Mouse (Mus musculus) C3H10T1/2 (cell line): Measurements from ENCODE around the gene Olfr1245. TPM values are rescaled to one million over a fixed set of nuclear protein-coding genes. Genes with fewer than 3 reads are reported as not detected.

ENCODE experiments used
- polyA plus RNA-seq, 2 experiments: library from polyadenylated mRNA; unstranded; fragments of >200 nt; fragmentation: generic; extraction: Trizol; gene quantifications; one replicate each; pipeline ENCODE4 v1.2.1; 2012; ENCODE audit warnings: missing spikeins in 2 of 2

Olfr1245 gene
- polyA plus RNA-seq: not detected

GRCm38 (mm10) chr2:89578347-89578746, at the start of gene Olfr1245:
Gene Olfr1245 (minus strand): TSS chr2:89578447.

GRCm38 (mm10) chr2:89618145-89618544, 39.9 kb upstream of the Olfr1245 start, which contains the start of gene Olfr1248:
Gene Olfr1248 (minus strand): TSS chr2:89618245.

GRCm38 (mm10) chr2:89614030-89614429, 35.8 kb upstream of the Olfr1245 start, which contains the start of gene Olfr1247:
Gene Olfr1247 (minus strand): TSS chr2:89614130.

GRCm38 (mm10) chr2:89593057-89593456, 14.8 kb upstream of the Olfr1245 start, which contains the start of gene Olfr1246:
Gene Olfr1246 (minus strand): TSS chr2:89593157.

GRCm38 (mm10) chr2:89531387-89531786, 46.9 kb downstream of the Olfr1245 start, which contains the start of gene Olfr1243:
Gene Olfr1243 (minus strand): TSS chr2:89531487.

Other genes starting within 250 kb of the Olfr1245 start
- gene Olfr1232, start 248.8 kb downstream of the Olfr1245 start, polyA plus RNA-seq: not detected
- not detected for gene Olfr1233, start 236.0 kb downstream of the Olfr1245 start, polyA plus RNA-seq
- gene Olfr1234, start 213.6 kb downstream of the Olfr1245 start, polyA plus RNA-seq: not detected
- gene Olfr1238, start 168.8 kb downstream of the Olfr1245 start, polyA plus RNA-seq: not detected
- gene Olfr1239, start 158.0 kb downstream of the Olfr1245 start, polyA plus RNA-seq: not detected
- not detected for gene Olfr1240, start 135.4 kb downstream of the Olfr1245 start, polyA plus RNA-seq
- gene Olfr1241, start 91.3 kb downstream of the Olfr1245 start, polyA plus RNA-seq: not detected
- not detected for gene Olfr1242, start 80.1 kb downstream of the Olfr1245 start, polyA plus RNA-seq
- gene Olfr1243, start 47.0 kb downstream of the Olfr1245 start, polyA plus RNA-seq: not detected
- not detected for gene Olfr1246, start 14.7 kb upstream of the Olfr1245 start, polyA plus RNA-seq
- not detected for gene Olfr1247, start 35.7 kb upstream of the Olfr1245 start, polyA plus RNA-seq
- gene Olfr1248, start 39.8 kb upstream of the Olfr1245 start, polyA plus RNA-seq: not detected
- gene Olfr1249, start 56.5 kb upstream of the Olfr1245 start, polyA plus RNA-seq: not detected
- not detected for gene Olfr1250, start 83.0 kb upstream of the Olfr1245 start, polyA plus RNA-seq
- not detected for gene Olfr1251, start 93.5 kb upstream of the Olfr1245 start, polyA plus RNA-seq
- not detected for gene Olfr1252, start 146.6 kb upstream of the Olfr1245 start, polyA plus RNA-seq
- gene Olfr1253, start 178.6 kb upstream of the Olfr1245 start, polyA plus RNA-seq: not detected
- gene Olfr1254, start 215.2 kb upstream of the Olfr1245 start, polyA plus RNA-seq: not detected
- gene Olfr1255, start 233.6 kb upstream of the Olfr1245 start, polyA plus RNA-seq: not detected